Mouse (Mus musculus) hindbrain, embryonic 11.5 days (tissue): ENCODE results near the gene Gm20479. TPM values are rescaled to one million over a fixed set of nuclear protein-coding genes. Genes with fewer than 3 reads are reported as not detected.

Source experiments
- ATAC-seq: fragments of 200-750 bp; cut with Nextera tagmentation; 2 replicates; pipeline ENCODE4 v1.8.0; 2017; ENCODE audit warnings: mild to moderate bottlenecking, moderate TSS enrichment, moderate library complexity; ENCODE audit not compliant: low FRiP score
- DNase-seq: peaks from one replicate; pipeline ENCODE4 v3.0.0-alpha.2; 2015; ENCODE audit warnings: low spot score
- H3K27ac ChIP-seq: fragments of 300-500 bp; sonication (generic); 2 replicates; pipeline ENCODE4 v1.5.1; 2014; ENCODE audit warnings: mild to moderate bottlenecking, low read depth, low read length
- H3K27me3 ChIP-seq: fragments of 300-500 bp; sonication (generic); 2 replicates; pipeline ENCODE4 v1.6.1; 2014; ENCODE audit warnings: mild to moderate bottlenecking, low read length, moderate library complexity, mixed read lengths; ENCODE audit not compliant: control insufficient read depth, insufficient read depth
- H3K36me3 ChIP-seq: fragments of 300-500 bp; sonication (generic); 2 replicates; pipeline ENCODE4 v1.6.1; 2014; ENCODE audit warnings: mild to moderate bottlenecking, low read length, moderate library complexity, mixed read lengths; ENCODE audit not compliant: control insufficient read depth, insufficient read depth
- H3K4me1 ChIP-seq: fragments of 300-500 bp; sonication (generic); replicated peaks from 2 replicates; pipeline ENCODE4 v1.6.1; 2014; ENCODE audit warnings: low read length, mixed read lengths; ENCODE audit not compliant: control insufficient read depth, insufficient read depth
- H3K4me2 ChIP-seq: fragments of 300-500 bp; sonication (generic); replicated peaks from 2 replicates; pipeline ENCODE4 v1.6.1; 2014; ENCODE audit warnings: mild to moderate bottlenecking, low read depth, low read length
- H3K4me3 ChIP-seq: fragments of 300-500 bp; sonication (generic); 2 replicates; pipeline ENCODE4 v1.5.1; 2014; ENCODE audit warnings: low read depth, low read length
- H3K9ac ChIP-seq: fragments of 300-500 bp; sonication (generic); 2 replicates; pipeline ENCODE4 v1.6.1; 2014; ENCODE audit warnings: low read depth, low read length
- H3K9me3 ChIP-seq: fragments of 300-500 bp; sonication (generic); 2 replicates; pipeline ENCODE4 v1.6.1; 2016; ENCODE audit warnings: low read length; ENCODE audit not compliant: control insufficient read depth
- WGBS: fragments of 180-500 bp; shearing (Covaris S2); extraction: QIAGEN DNeasy Blood & Tissue Kit; methylation state at CpG from one replicate; pipeline ENCODE4 v1.1.7; 2014; 5-methylcytosine and 5-hydroxymethylcytosine counted together
- polyA plus RNA-seq: library from polyadenylated mRNA; unstranded; fragments of >200 nt; fragmentation: Nextera tagmentation; extraction: Ambion mirVana; gene quantifications from 2 replicates; pipeline ENCODE4 v1.2.1, GENCODE M21; 2014

Gm20479 gene
- polyA plus RNA-seq, 1 experiment from 2014 or later, result 0.57 TPM

- Histone ChIP-seq H3K4me3 (no peak overlapping the region), H3K9me3 (no peaks in the 10 kb centered on the region), H3K9ac (no peak overlapping the region), H3K4me2 (no peak overlapping the region), H3K36me3 (0 out of 2 replicates have a peak, but pooled peaks cover 12% of the 10 kb centered on the region), H3K27me3 (no peaks in the 10 kb centered on the region), H3K27ac (no peak overlapping the region), H3K4me1 (no peaks in the 10 kb centered on the region)
- 26% methylated on average over 6 of the region's 6 CpGs for WGBS
- DNase-seq, result no peak
- 0 out of 2 replicates have a peak, but pooled peaks have one; percentile 35 for ATAC-seq
Observed at GRCm38 (mm10) chr7:27345444-27345843, 11.8 kb downstream of the Gm20479 start.

- ATAC-seq, result no peak
- H3K9me3 ChIP-seq, result no peaks in the 10 kb centered on the region
- DNase-seq, result no peak
- no peak overlapping the region for H3K9ac ChIP-seq
- H3K4me3 ChIP-seq, result no peak overlapping the region
- H3K4me2 ChIP-seq, result no peak overlapping the region
- no peaks in the 10 kb centered on the region; the same call in 1 of the 2 replicates for H3K4me1 ChIP-seq
- 28% methylated on average over 4 of the region's 4 CpGs for WGBS
- H3K27me3 ChIP-seq, result peaks cover 6% of the 10 kb centered on the region
- no peak overlapping the region for H3K27ac ChIP-seq
- 0 out of 2 replicates have a peak, but pooled peaks cover 12% of the 10 kb centered on the region for H3K36me3 ChIP-seq
Observed at GRCm38 (mm10) chr7:27342595-27342994, 14.6 kb downstream of the Gm20479 start.

- Histone ChIP-seq H3K4me2 (no peak overlapping the region; the same call in 1 of the 2 replicates), H3K36me3 (0 out of 2 replicates have a peak, but pooled peaks cover 10% of the 10 kb centered on the region), H3K9me3 (no peaks in the 10 kb centered on the region), H3K4me1 (peaks cover 3% of the 10 kb centered on the region; the same call in 1 of the 2 replicates), H3K9ac (no peak overlapping the region), H3K4me3 (no peak overlapping the region), H3K27ac (no peak overlapping the region), H3K27me3 (peaks cover 33% of the 10 kb centered on the region)
- no peak for ATAC-seq
- WGBS, result 36% methylated on average over 7 of the region's 7 CpGs
- no peak for DNase-seq
Observed at GRCm38 (mm10) chr7:27339519-27339918, 17.7 kb downstream of the Gm20479 start.

DNA sequence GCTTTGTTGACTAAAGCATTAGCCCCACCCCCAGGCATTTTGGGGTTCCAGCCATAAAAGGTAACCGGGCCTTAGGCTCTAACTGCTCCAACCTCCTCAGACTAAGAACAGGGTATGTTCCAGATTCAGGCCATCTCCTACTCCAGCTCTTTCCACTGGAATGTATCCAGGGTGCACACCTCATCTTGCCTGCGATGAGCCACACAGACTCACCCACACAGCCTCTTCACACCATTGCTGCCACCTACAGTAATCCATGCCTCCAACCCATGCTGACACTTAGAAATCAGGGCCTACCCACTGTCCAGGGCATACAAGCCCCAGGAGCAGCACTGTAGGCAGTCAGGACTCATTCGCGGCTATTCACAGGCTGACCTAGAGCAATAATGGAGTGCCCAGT is 18.1 kb downstream of the Gm20479 start:
- H3K9me3 ChIP-seq, result no peaks in the 10 kb centered on the region
- whole genome bisulfite sequencing, result 75% methylated on average over 4 of the region's 4 CpGs
- no peak overlapping the region; the same call in 1 of the 2 replicates for H3K4me2 ChIP-seq
- ATAC-seq (no peak), DNase-seq (no peak)
- no peak overlapping the region for H3K4me3 ChIP-seq
- H3K27ac ChIP-seq, result no peak overlapping the region
- H3K27me3 ChIP-seq, result peaks cover 37% of the 10 kb centered on the region
- H3K4me1 ChIP-seq, result peaks cover 4% of the 10 kb centered on the region; the same call in 1 of the 2 replicates
- H3K9ac ChIP-seq, result no peak overlapping the region
- H3K36me3 ChIP-seq, result 0 out of 2 replicates have a peak, but pooled peaks cover 7% of the 10 kb centered on the region

- WGBS, result under 1% methylated on average over 36 of the region's 36 CpGs
- Histone ChIP-seq H3K36me3 (0 out of 2 replicates have a peak, but pooled peaks cover 3% of the 10 kb centered on the region), H3K4me1 (peaks cover 12% of the 10 kb centered on the region), H3K9ac (peak within 1 kb of the TSS; percentile 52), H3K27me3 (peaks cover 54% of the 10 kb centered on the region), H3K27ac (no peak within 1 kb of the TSS), H3K4me3 (peak within 1 kb of the TSS; percentile 39), H3K9me3 (no peaks in the 10 kb centered on the region), H3K4me2 (peak within 1 kb of the TSS; percentile 80)
- DNase-seq (peak; percentile 64), ATAC-seq (peak; percentile 51)
Observed at GRCm38 (mm10) chr7:27337175-27337853, 19.9 kb downstream of the Gm20479 start, which contains the start of gene Ltbp4. Gene Ltbp4 (minus strand): TSS chr7:27337692.

GRCm38 (mm10) chr7:27335928-27336823 is 21.0 kb downstream of the Gm20479 start:
- ATAC-seq, result peak; percentile 84
- Histone ChIP-seq H3K27ac (no peak overlapping the region), H3K9ac (no peak overlapping the region), H3K4me2 (peak overlapping the region; percentile 80), H3K9me3 (no peaks in the 10 kb centered on the region), H3K27me3 (peaks cover 65% of the 10 kb centered on the region), H3K36me3 (no peaks in the 10 kb centered on the region), H3K4me1 (peaks cover 14% of the 10 kb centered on the region), H3K4me3 (peak overlapping the region; percentile 39)
- DNase-seq, result peak; percentile 96
- under 1% methylated on average over 47 of the region's 47 CpGs for WGBS

DNA sequence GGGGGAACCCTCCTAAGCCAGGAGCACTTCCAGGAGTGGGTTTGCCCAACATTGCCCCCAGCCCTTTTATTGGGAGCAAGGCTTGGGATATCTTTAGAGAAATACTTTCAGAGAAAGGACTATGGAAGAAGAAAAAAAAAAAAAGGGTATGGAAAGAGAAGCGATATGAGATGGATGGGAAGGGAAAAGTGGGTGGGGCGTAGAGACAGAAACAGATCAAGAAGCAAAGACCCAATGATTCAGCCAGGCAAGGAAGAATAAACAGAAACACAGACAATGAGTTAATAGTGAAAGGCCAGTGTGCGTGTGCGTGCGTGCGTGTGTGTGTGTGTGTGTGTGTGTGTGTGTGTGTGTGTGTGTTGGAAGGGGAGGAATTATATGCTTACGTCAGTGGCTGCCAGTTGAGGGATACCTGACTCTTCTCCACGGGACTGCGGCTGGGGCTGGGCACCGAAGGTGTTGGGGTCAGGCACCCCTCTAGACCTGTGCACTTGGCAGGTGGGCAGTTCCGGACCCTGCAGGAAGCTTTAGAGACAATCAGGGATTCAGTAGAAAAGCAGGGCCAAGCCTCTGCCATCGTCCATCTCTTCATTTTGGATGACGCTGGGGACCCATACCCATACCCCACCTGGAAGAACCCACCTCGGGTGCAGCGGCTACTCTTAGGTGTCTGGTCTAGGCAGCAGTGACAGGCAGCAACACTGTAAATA is 22.1 kb downstream of the Gm20479 start:
- Histone ChIP-seq H3K4me1 (peaks cover 17% of the 10 kb centered on the region), H3K27me3 (peaks cover 75% of the 10 kb centered on the region), H3K9ac (no peak overlapping the region), H3K36me3 (no peaks in the 10 kb centered on the region), H3K4me3 (no peak overlapping the region), H3K27ac (no peak overlapping the region), H3K4me2 (no peak overlapping the region), H3K9me3 (no peaks in the 10 kb centered on the region)
- ATAC-seq (peak; percentile 3; the same call in 1 of the 2 replicates), DNase-seq (no peak)
- WGBS, result 60% methylated on average over 15 of the region's 15 CpGs

DNA sequence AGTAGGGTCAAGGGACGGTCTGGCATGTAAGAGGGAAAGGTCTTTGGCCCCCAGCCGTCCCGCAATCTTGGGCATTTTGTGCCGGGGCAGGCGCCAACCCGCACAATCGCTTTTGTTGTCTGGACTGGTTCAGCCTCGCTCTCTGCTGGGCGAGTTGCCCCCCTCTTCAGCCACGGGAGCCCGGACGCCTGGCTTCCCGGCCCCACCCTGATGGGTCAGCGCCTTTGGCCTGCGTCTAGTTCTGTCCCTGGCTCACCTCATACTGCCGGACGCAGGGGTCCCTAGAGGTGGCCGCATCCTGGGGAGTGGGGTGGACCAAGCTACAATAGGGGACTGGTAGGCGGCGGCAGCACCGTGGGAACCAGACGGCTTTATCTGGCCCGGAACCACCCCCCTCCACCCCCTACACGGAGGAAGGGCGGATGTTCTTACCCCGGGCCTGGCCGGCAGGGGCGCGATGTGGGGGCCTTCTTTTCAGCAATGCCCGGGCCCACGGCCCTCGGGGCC is 22.8 kb downstream of the Gm20479 start:
- H3K4me2 ChIP-seq, result no peak overlapping the region
- no peak for ATAC-seq
- no peaks in the 10 kb centered on the region for H3K9me3 ChIP-seq
- no peak overlapping the region for H3K27ac ChIP-seq
- H3K27me3 ChIP-seq, result peaks cover 82% of the 10 kb centered on the region
- H3K9ac ChIP-seq, result no peak overlapping the region
- H3K4me1 ChIP-seq, result peaks cover 20% of the 10 kb centered on the region
- H3K36me3 ChIP-seq, result no peaks in the 10 kb centered on the region
- H3K4me3 ChIP-seq, result no peak overlapping the region
- 2% methylated on average over 32 of the region's 32 CpGs for WGBS
- no peak for DNase-seq
